Mouse (Mus musculus) liver (tissue): ENCODE results near the gene Dbnl.
A peak's percentile ranks its signal among the peaks of the same experiment; 100 is the strongest.

Experiments used
- DNase-seq: peaks from one replicate; pipeline ENCODE4 v3.0.0-alpha.2; 2020; ENCODE audit warnings: mixed read lengths

The Dbnl gene

DNA sequence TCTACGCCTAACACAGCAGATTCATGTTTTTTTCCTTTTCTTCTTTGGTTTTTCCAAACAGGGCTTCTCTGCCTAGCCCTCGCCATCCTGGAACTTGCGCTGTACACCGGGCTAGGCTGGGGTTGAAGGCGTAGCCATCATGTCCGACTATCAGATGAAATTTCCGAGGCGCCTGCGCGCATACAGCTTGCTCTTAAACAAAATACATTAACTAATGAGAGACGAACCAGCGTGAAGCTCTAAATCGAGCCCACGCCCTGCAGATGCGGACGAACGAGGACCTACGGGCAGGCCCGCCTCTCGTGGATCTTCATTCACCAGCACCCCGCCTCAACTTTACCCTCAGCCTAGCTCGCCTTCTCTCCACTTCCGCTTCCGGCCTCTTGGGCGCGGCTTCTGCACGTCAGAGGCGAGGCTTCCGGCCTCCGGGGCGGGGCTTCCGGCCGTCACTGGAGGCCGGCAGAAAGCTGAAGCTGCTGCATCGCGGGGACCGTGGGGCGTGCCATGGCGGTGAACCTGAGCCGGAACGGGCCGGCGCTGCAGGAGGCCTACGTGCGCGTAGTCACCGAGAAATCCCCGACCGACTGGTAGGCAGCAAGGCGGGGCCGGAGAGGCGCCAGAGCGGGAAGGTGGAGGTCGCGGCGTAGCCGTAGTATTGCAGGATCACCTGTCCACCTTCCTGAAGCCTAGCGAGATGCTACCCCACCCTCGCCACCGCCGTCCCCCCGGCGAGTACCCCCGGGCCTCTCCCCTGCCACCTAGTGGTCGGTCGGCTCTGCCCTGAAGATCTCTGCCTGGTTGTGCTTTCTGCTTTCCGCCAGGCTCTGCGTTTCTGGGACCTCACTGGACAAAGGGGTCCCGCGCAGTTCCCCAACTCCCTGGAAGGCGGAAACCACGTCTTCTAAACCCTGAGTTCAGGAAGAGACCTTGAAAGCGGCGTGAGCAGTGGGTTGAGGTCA lies at the start of gene Dbnl:
TSS of gene Dbnl (plus strand) at position 433 of the 959 bp plus-strand sequence.
- DNase-seq = peak; percentile 97

DNA sequence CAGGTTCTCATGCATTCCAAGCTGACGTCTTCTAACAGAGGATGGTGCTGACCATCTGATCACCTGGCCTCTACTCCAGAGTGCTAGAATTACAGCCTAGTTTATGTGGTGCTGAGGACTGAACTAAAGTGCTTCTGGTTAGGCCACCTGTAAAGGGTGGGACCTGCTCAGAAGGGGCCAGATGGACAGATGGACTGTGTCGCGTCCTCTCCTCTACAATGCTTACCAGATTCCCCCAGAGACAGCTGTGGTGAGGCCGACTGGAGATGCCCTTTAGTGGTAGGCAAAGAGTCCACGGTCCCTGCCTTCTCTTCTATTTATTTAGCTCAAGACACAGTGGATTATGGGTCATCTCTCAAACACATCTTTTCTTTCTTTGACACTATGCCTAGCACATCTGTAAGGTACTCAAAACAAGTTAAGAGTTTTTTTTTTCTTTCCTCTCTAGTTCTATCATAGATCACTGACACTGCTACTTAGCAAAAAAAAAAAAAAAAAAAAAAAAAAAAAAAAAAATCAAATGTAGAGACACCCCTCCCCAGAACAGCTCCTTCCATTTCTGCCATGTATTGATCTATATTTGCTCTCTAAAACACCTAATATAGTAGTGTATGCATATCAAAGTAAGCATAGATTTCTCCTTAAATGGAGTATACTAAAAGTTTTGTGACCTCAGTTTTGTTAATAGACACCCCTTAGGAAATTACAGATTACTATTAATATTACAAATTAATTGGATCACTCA lies 49.2 kb upstream of the Dbnl start:
- no peak for DNase-seq

DNA sequence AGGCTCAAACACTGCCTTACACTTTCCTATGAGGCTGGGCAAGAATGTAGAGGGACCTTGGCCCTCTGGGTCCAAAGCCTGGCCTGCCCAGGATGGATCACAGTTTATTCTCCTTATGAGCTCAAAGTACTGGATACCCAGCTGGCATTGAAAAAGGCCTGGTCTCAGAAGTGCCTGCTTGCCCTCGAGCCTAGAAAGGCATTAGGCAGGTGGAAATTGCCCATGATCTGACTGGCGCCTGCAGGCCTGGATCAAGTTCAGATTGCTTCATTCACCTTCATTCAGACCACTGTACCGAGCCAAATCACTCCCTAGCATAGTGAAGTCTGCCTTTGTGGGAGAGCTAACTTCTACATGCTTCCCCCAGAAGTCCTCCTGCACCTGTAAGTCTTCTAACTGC lies 48.4 kb upstream of the Dbnl start:
- no peak for DNase-seq

DNA sequence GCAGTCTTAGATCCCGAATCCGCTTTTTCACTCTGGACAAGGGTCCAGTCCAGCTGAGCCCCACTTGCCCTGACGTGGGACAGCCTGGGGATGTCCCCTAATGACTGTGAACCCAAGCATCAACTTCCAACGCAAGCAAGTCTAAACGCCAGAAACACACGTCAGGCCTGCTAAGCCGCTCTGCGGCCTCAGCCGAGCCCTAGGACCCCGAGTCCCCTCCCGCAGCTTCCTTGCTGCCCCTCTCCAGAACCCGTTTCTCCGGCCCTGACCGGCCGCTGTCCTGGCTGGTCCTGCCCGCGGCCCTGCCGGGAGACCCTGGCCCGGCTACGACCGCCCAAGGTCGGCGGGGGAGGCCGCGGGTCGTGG lies 47.7 kb upstream of the Dbnl start:
- DNase-seq = peak; percentile 37

DNA sequence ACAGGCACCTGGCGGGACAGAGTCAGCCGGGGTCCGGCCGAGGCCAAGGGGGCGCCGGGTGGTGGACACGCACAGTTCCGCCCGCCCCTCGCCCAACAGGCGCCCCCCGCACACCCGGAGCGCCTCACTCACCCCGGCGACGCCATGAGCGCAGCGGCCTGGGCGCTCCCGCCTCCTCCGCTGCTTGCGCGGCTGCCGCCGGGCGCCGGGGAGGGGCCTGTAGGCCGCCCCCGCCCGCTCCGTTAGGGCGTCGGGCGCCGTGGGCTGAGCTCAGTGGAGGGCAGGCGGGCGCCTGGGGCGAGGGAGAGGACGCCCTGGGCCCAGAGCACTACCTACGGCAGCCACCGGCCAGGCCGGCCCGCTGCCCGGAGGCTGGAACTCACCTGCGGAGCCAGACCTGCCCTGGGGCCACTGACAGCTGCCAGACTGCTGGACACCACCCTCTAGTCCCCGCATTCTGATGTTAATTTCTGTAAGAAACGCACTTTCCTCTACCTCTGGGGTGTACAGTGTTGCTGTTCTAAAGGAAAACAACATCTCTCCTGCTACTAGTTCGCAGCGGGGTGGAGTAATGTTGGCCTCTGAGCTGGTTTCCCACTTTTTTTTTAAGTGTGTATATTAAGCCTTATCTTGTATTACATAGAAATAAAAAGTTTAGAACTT lies 47.2 kb upstream of the Dbnl start:
- DNase-seq = peak; percentile 90

DNA sequence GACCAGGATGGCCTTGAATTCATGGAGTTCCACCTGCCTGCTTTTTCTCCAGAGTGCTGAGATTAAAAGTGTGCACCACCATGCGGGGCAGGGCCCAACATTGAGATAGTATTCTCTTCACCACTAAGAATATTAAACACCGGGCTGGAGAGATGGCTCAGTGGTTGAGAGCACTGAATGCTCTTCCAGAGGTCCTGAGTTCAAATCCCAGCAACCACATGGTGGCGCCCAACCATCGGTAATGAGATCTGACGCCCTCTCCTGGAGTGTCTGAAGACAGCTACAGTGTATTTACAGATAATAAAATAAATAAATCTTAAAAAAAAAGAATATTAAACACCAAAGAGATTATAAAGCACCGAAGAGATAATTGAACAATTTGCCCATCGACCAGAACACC lies 46.2 kb upstream of the Dbnl start:
- DNase-seq = peak; percentile 75

DNA sequence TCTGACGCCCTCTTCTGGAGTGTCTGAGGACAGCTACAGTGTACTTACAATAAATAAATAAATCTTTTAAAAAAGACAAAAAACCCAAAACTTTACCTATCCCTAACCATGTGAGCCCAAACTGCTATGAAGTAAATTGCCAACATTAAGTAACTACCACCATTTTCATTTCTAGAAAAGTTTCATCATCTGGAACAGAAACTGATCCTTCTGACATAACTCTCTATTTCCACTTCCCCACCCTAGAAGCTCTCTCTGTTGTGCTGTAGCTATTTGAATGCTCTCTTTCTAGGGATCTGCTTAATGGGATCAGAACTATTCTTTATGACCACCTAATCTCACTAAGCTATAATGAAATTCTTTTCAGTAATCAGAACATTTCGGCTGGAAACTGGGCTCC lies 43.3 kb upstream of the Dbnl start:
- DNase-seq = no peak

DNA sequence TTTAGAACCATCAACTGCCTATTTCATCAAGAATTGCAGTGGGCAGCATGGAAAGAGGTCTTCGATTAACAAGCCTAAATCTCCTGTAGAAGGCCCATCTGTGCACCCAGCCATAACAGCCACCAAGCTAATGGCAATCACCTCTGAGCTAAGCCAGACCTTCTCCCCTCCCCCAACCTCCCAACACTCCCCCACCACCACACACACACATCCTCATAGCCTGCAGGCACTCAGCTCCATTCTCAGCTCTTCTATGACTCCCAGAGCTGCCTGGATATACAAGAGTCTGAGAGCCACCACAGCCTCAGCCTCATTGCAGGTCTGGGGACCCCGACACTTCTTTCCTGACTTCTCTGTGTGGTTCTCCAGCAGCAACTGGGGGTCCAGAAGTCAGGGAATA lies 34.5 kb upstream of the Dbnl start:
- no peak for DNase-seq

DNA sequence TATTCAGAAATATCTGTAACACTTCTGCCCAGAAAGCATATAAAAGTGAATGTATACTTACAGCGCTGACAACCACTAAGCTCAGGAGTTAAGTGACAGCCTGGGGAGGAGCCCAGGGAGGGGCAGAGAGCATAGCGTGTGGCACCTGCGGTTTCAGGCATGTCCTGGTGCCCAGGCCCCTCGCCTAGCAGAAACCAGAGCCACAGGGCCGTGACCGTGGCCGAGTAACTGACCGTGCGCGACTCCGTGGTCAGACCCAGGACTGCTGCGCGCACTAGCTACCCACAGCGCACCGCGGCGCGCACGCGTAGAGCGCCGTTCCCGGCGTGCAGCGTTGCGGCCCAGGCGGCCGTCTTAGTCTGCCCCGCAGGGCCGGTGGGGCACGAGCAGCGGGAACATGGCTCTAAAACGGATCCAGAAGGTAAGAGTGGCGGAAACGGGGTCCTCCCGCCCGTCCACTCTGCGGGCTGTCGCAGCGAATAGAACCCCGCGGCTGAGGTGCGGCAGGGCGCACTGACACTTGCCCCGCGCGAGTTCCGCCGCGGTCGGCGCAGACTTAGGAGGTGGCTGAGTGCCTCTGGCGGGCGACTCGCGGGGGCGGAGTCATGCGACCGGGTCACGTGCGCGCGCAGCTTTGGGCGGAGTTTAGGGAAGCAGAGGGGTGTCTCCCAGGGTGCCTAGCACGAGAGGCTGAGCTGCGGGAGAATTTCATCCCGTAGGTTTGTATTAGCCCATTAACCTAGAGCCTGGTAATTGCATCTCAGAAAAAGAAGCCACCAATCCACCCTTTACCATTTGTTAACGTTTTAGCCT lies 26.3 kb upstream of the Dbnl start, which contains the start of gene Urgcp:
TSS of gene Urgcp (minus strand) at position 557 of the 813 bp plus-strand sequence.
- peak; percentile 99 for DNase-seq

DNA sequence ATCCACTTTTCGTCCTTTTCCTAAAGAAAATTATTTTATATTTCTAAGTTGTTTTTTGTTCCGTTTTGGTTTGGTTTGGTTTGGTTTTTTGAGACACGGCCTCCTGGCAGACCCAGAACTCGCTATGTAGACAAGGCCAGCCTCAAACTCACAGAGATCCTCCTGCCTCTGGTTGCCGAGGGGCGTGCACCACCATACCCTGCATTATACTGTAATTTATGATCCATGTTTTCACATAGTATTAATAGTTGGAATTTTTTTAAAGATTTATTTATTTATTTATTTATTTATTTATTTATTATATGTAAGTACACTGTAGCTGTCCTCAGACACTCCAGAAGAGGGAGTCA lies 25.7 kb upstream of the Dbnl start:
- no peak for DNase-seq

DNA sequence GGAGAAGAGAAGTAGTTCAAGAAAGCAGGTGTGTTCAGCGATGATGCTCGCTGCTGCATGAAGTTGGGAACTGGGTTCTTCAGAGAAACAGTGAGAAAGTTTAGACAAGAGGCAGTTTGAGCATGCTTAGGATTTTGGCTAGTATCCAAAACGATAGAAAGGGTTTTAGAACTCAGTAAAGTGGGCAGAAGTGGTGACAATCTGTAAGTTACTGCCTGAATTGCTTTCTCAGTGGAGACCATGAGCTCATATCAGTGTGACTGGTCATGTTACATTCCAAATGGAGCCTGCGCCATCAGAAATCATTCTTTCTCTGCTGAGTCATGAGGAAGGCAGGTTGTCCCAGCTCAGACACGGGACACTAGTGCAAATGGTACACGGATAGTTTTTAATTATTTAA lies 22.3 kb upstream of the Dbnl start:
- no peak for DNase-seq

DNA sequence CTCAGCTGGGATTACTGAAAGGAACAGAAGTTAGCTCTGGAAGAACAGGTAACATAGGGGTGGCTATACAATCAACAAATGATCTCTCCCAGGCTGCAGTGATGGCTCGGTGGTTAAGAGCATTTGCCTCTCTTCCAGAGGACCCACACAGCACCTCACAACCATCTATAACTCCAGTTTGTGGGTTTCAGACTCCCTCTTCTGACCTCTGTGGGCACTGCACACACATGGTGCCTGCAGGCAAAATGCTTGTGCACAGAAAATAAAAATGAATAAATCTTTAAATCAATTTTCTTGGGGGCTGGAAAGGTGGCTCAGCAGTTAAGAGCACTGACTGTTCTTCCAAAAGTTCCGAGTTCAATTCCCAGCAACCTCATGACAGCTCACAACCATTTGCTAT lies 9.8 kb upstream of the Dbnl start:
- no peak for DNase-seq

DNA sequence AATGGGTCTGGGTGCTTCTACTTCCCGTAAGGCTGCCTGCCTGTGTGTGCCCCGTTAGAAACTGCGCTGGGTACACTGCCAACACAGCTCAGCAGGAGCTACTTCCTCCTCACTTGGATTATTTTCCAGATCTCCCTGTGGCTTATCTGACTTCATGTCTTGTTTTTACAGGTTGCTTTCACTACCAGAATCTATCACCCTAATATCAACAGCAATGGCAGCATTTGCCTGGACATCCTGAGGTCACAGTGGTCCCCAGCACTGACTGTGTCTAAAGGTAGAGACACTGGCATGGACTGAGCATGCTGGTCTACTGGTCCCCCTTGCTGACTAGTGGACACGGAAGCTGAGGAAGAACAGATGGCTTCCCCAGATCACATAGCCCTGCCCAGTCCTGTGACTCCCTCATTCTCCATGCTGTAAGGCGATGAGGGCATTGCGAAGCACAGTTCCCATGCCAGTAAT lies 8.2 kb upstream of the Dbnl start:
- DNase-seq = no peak

DNA sequence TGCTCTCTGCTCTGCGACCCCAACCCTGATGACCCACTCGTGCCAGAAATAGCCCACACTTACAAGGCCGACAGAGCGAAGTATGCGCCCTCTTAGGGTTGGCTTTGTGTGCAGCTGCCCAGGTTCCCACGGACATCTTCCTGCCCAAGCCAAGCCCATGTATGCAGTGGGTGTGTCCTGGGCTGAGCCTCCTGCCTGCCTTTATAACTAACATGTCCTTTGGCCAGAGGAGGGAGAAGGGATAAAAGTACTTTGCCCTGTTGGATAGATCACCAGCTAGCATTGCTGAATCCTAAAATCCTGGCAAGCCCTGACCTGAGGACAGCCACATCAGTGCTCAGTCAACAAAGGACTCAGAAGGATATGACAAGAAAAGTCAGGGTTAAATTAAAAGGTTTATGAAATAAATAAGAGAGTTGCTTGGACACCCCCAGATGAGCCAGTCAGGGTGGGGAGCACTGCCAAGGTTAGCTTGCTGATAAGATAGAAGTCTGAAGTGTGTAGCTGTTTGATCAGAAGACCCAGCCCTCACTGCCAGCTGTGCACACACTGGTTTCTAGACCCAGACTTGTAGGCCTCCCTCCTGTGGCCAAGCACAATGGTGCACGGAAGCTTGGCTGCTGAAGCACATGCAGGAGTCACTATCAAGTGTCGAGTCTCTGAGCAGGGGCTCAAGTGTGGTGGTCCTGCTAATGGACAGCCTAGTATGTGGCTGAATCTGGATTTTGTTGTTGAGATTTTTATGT lies 5.9 kb upstream of the Dbnl start:
- peak; percentile 64 for DNase-seq

DNA sequence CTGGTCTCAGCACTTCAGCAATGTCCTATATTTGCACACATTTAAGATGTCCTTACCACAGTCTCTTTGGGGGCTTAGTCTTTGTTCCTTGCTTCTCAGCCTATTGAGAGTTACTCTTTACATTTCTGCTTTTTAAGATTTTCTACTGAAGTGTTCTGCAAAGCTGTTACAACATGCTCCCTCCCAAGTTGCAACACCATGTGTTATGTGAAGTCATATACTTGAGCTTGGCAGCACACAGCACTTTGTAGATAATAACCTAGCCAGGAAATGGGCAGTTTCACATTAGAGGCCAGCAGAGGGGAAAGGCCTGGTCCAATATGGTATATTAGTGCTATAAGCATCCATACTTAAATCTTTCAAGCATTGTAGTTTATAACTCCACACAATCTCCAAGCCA lies 2.6 kb upstream of the Dbnl start:
- DNase-seq = no peak

DNA sequence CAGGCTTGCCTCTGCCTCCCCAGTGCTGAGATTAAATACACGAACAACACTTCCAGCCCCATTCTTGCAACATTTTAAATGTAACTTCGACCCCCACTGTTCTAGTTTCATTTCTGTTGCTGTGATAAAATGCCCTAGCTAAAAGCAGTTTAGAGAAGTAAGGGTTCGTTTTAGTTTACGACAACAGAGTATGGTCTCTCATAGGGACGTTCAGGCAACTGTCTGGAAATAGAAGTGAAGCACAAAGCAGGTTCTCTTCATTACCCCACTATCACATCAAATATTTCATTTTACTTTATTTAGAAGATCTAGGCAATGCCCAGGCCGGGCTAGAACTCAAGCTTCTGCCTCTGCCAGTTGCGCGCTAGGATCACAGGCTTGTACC lies 625 bp upstream of the Dbnl start:
- no peak for DNase-seq

DNA sequence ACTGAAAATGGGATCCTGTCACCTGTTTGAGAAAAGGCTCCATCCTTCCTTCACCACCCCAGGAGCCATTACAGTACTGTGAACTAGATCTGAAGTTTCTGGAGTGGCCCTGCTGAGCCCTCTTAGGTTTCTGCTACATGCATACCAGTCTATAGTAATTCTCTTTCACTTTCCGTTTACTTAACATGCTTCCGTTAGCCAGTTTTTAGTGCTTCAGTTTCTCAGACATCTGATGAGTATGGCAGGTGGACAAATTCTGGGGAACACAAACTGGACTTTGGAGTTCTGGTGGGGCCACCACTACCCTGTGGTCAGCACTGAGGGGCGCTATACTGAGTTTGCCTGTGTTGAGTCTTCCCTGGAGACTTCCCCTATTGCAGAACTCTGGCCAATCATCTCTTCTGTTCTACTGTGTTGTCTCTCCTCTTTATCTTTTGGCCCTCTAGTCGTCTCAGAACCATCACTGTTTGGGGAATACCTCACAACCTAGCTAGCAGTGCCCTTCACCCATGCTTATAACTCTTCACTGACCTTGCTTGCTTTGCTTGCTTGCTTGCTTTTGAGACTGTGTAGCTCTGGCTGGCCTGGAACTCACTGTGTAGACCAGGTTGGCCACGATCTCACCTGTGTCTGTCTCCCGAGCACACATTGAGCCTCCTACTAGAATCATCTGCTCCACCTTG lies 924 bp downstream of the Dbnl start:
- DNase-seq = no peak

DNA sequence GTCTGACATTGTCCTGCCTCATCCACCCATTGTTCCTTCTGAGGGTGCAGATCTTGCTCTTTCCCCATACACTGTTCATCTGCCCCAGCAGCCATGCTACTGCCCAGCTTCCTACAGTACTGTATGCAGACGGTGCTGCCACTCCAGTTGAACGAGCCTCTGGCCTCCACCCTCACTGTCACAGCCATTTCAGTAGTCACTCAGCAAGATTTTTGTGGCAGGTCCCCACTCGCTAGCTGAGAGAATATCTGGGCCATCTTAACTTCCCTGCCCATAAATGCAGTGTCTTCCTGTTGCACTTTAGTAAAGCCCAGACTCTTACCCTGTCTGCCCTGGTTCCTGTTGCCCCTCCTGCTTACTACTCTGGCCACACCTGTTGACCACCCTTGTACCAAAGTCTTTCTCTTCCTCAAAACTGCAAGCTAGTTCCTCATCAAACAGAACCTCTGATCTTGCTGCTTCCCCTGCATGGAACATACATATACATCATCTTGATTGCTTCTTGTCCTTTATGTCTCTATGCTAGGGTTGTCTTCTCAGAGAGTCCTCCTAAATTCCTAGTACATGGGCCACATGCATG lies 1.6 kb downstream of the Dbnl start:
- no peak for DNase-seq

DNA sequence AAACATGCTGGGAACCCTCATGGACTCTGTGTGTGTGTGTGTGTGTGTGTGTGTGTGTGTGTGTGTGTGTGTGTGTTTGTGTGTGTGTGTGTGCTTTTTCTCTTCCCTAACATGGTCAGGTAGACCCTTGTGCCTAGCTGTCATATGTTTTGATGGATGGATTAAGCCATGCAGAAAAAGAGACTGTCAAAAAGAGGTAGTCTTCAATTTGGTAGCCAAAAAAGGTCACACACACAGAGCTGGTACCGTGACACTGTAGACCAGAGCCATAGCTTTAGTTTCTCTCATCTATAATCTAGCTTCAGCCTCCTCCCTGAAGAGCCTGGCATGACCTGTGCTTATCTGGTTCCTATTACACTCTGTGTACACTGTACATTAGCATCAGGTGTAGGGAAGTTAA lies 2.1 kb downstream of the Dbnl start:
- DNase-seq = no peak

DNA sequence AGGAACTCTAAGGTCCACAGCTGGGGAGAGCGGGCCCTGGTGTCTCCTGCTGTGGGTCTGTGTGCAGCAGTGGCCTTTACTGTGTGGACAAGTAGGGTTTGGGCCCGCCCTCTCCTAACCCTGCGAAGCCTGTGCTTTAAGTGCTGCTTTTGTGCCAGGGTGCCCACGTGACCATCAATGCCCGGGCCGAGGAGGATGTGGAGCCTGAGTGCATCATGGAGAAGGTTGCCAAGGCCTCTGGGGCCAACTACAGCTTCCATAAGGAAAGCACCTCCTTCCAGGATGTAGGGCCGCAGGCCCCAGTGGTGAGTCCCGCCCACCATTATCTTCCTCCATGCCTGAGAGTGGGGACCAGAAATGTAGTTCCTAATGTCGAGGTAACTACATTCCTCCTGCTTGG lies 7.0 kb downstream of the Dbnl start:
- DNase-seq = no peak

DNA sequence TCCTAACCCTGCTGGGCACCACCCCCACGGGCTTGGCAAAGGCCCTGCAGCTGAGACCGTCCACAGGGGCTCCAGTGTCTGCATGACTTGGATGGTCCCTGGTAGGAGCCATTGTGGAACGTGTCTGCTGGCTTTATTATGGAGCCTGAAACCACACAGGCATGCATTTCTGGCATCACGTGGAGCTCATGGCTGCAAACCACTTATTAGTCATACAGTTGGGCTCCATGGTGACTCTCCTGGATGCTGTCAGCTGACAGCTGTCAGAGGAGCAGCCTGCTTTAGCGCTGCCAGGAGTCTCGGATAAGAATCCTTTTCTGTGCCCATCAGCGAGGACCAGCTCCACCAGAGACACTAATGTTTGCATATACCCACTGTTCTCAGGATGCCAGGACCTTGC lies 7.4 kb downstream of the Dbnl start:
- DNase-seq = no peak
